Mouse (Mus musculus) 416B (cell line): ENCODE measurements around the gene Lgals2.
A peak's percentile ranks its signal among the peaks of the same experiment; 100 is the strongest.

Experiments used
- DNase-seq: peaks from one replicate; pipeline ENCODE4 v3.0.0; 2011; ENCODE audit warnings: low read depth

Lgals2 gene

DNA sequence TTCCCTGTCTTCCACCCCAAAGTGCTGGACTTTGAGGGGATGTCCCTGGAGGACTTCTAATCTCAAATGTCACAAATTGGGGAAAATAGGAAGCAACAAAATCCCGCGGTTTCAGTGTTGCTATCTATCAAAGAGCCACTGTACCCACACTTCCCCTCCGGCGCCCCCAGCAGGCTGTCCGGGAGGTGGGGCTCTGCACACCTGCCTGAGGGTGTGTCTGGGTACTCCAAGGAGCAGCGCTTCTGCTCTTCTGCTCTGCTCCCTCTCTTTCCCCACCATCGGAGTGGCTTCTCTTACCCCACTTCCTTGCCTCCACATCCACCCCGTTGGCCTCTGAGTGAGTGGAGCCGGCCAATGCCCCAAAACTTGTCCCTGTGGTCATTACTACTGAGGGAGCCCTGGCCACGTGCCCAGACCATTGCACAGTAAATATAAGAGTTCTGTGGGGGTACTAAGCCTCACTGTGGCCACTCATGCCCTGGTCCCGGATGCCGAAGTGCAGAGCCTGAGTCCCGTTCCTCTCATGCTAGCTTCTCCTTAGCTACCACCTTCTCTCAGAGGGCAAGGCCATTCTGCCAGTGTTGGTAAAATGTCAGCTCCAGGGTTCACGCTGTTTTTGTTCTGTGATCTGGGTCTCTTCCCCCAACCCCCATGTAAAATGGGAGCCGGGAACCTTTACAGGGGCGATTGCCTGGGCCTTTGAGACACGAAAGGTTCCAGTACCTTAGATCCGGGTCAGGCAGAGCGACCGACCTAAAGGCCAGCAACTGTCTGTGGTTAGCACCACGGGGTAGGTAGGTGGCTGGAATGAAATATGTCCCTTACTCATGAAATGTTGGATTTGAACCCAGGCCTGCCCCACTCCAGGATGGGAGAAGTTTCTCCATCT lies 11.5 kb downstream of the Lgals2 start:
- no peak for DNase-seq

DNA sequence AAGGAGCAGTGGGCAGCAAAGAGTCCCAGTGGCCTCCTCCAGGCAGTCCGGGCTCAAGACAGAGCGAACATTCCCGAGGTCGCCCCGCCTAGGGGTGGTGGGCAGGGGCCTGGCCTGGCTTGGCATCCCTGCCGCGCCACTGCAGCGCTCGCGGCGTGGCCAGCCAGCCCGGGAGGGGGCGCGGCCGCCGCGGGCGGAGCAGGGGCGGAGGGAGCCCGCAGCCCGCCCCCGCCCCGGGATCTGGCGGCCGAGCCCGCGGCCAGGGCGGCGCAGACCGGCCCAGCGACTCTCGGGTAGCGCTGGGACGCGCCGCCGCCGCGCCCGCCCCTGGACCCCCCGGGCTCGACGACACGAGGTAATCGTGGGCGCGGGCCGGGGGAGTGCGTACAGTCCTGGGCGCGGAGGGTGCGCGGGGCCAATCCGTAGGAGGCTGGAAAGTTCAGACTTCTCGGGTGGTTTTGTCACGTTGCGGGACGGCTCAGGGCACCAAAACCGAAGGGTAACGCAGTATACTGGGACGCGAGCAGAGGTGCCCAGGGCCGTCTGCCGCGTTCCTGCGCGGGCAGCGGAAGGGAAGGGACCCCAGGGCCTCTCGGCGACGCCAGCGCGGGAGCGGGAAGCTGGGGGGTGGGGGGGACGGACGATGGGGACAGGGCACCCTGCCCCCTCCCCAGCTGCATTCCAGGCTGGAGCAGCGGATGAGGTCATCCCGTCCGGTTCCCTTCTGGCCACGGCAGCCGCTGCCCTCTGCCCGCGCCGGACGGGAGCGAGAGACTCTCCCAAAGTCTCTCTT lies 12.8 kb downstream of the Lgals2 start, which contains the start of gene Cdc42ep1:
Cdc42ep1 (plus strand) TSS at position 254 of the 793 bp plus-strand sequence.
- DNase-seq: no peak

DNA sequence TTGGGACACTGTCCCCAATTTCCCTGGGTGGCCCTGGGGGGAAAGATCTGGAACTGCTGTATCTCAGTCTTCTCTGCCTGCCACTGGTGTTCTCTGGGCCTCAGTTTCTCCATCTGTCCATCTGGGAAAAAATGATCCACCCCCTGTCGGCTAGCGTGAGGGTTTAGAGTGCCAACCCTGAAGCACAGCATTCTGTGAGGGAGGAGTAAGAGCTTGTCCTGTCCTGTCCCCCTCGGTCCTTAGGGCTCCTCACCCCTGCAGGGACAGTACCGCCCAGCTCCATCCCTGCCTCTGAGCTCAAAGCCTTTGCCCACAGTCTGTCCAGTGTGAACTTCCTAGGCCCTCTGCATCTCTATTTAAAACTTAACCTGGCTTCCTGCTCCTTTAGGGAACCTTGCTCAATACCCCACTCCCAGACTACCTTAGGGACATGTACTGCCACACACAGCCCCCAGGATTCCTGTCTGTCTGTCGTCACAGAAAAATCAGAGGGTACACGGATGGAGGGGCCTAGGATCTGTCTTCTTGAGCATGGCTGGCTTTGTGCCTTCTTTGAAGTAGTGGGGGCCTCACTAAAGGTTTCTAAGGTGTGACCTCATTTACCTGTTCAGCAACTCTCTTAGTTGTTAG lies 14.1 kb downstream of the Lgals2 start:
- DNase-seq: no peak

- DNase-seq: no peak
Measured at GRCm38 (mm10) chr15:78840751-78841150, 14.6 kb downstream of the Lgals2 start.

DNA sequence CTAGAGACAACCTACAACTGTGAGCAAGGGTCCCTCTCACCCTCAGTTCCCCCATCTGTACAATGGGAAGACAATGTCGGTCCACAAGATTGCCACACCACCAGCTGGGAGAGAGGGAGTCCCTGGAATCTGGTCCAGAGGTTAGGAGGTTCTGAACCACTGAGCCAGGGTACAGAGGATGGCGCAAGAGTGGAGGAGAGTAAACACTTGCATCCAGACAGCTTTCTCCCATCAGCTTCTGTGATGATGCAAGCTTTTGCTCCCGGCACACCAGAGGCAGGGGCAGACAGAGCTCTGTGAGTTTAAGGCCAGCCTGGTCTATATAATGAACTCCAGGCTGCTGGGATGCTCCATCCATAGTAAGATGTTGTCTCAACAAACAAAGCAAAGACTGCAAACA lies 15.1 kb downstream of the Lgals2 start:
- DNase-seq: no peak

- no peak for DNase-seq
Measured at GRCm38 (mm10) chr15:78839744-78840143, 15.6 kb downstream of the Lgals2 start.

- DNase-seq: no peak
Measured at GRCm38 (mm10) chr15:78836086-78836621, 19.2 kb downstream of the Lgals2 start.

DNA sequence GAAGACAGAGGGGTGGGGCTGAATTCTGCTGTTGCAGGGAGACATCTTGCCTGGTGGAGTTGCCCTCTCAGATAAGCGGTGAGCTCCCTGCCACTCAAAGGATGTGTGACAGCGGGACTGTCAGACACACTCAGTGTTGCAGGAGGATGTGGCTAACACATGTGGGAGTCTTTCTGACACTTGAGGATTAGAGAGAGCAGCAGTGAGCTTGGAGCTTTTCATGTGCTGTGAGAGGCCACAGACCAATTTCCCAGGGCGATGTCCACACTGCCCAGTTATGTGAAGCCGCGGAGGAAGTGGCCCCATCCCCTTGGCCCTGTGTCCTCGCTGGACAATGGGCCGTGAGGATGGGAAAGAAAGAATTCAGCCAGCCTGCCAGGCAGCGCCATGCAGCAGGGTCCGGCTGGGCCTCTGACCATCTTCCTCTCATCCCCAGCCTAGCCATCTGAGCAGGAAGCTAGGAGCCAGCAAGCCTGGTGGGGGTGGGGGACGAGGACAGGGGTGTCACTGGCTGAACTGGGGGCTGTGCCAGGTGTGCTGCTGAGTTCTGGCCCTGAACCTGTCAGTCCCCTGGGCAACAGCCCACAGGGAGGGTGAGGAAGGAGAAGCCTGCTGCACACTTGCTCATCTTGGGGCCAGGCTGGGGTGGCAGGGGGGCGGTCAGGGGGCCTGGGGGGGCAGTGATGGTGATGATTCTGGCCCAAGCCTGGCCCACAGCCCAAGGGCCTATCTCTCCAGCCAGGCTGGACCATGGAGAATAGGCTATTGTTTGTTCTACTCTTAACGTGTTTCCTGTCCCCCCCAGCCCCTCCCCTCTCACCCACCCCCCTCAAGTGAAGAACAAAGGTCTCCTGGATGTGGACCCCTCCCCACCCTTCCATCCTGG lies 19.9 kb downstream of the Lgals2 start:
- DNase-seq: peak; percentile 65

DNA sequence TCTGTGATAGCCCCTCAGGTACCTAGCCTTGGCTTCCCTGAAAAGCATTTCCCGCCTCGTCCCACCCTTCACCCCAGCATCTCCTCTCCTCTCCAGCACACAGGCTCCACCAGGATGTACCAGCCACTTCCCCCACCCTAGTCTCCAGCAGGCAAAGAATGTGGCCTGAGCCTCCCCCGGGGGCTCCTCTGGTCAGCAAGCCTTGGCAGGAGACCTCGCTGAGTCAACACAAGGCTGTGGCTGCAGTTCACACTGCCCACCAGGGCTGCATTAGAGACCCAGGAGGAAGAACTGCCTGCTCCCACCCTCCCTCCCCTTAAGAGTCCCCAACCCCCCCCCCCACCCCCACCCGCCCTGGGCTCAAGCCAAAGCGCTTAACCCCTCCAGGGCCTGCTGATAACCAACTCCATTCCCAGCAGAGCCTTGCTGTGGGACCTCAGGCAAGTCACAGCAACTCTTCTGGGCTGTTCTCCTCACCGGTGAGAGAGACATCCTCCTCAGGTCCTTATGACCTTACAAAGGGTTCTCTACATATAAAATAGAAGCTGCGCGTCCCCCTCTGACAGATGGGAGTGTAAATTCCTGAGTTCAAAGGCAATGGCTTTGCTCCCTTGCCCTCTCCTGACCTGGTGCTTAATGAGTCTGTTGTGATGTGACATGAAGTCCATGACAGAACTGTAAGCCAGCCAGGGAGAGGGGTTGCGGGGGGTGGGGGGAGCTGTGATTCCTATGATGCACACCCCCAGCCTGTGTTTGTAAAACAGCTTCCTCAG lies 20.9 kb downstream of the Lgals2 start:
- no peak for DNase-seq

DNA sequence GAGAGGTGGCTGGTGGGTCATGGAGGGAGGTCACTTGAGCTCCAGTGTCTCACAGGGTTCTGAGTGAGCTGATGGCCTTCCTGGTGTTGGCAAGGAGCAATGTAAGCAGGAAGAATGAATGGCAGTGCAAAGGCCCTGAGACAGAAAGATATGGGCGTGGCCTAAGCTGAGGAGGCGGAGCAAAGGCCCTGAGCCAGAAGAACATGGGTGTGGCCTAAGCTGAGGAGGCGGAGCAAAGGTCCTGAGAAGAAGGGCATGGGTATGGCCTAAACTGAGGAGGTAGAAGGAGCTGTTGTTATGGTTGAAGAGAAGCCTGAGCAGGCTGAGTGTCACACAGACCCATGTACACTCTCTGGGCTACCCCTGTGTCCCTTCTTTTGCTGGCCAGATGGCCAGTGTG lies 21.7 kb downstream of the Lgals2 start:
- DNase-seq: no peak

GRCm38 (mm10) chr15:78832701-78833123 lies 22.6 kb downstream of the Lgals2 start:
- peak; percentile 35 for DNase-seq

DNA sequence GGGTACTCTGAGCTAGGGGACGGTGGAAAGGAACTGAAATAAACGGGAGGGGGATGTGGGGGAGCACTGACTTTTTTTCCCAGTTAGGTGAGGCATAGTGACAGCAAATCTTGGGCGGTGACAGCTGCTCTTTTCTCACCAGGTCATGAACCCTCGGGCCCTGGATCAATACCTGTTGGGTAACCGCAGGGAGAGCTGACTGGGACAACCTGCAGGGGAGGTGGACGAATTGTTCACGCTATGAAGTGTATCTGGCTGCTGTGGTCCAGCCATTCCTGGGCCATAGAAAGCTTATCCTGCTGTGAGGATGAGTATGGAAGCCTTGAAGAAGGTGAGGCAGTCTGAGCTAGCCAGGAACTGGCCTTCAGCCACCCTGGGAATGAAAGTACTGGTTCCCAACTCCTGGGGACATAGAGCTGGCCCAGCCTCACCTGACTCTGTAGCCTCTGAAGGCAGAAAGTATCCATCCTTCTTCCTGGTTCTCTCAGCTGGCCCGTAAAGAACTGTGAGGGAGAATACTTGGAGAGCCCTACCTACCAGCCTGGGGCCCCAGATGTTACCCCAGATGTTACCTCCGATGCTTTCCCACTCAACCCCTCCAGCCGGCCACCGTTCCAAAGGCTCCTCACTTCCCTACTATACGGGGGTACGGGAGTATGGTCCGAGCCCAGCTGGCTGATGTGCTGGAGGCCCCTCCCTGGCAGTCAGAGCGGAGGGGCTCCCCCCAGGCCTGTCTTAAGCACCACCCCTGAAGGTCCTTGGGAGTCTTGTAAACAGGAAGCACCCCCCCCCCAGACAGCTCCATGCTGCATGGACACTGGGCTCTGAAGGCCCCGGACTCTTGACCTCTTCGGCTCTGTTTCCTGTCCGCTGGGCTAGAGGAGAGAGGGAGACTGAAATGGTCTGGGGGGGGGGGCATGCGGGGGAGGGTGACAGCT lies 23.3 kb downstream of the Lgals2 start:
- no peak for DNase-seq

DNA sequence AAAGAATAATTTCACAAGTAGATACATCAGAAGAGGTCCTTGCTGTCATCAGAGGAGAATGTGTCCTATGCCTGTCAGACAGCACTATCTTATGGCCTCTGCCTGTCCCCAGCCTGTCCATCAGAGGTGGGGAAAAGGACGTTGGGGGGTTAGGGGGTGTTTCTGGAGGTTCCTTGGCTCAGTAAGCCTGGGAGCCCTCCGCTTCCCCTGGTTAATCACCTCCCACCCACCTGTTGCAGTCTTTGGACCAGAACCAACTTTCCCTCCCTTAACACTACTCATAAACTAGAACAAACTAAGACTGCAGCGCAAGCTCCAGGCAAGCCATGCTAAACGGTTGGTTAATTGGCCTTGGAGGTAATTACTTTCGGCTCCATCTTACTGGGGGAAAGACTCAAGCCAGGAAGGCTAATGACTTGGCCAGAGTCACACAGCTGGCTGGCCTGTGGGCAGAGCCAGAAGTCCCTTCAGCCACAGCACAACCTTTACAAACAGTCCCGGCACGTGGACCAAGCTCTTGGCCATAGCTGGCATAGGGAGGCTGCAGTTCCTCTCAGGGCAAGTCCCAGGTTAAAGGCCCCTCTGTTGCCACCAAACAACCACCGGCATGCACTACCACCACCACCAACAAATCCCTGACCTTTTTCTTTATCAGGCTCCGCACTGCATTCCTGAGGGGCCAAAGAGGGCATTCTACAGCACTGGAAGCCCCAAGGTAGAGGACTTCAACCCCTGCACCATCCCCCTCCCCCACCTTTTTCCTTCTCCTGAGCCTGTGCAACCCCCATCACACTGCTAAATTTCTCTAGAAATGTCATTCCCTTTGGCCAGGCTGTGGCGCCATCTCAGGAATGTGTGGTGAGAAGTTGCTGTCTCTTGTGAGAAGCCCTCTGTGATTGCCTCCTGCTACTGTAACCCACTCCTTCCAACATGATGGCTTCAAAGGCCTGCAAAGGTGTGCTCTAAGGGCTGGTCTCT lies 24.3 kb downstream of the Lgals2 start:
- no peak for DNase-seq

DNA sequence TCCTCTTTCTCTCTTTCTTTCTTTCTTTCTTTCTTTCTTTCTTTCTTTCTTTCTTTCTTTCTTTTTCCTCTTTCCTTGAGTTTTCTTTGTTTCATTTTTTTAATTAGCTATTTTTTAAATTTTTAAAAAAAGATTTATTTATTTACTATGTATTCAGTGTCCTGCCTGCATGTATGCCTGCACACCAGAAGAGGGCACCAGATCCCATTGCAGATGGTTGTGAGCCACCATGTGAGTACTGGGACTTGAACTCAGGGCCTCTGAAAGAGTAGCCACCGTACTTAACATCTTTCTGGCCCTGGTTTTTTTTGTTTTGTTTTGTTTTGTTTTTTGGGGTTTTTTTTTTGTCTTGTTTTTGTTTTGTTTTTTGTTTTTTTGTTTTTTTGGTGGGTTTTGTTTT lies 25.7 kb downstream of the Lgals2 start:
- DNase-seq: no peak

DNA sequence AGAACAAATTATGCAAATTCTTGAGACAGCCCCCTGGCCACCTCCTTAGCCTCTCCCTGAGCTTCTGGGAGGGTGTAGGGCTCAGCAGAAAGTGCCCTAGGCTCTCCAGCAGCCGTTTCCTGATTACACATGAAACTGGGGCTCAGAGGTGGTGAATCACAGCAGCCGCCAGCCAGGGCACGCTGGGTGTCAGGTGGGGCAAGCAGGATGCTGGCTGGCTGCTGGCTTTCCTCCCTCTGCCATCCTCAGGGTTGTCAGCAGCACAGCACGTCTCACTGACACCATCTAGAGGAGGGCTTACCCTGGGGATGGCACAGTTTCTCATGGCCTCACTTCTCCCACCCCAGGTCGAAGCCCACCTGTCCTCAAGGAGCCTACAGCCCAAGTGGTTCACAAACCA lies 27.0 kb downstream of the Lgals2 start:
- DNase-seq: peak; percentile 48

- peak; percentile 76 for DNase-seq
Measured at GRCm38 (mm10) chr15:78826213-78827204, 28.8 kb downstream of the Lgals2 start.

GRCm38 (mm10) chr15:78816074-78816391 lies 39.3 kb downstream of the Lgals2 start:
- no peak for DNase-seq
